Mouse (Mus musculus) CH12.LX (cell line): ENCODE measurements at regions not wholly inside any gene's neighbourhood (a gene's known extent, or its start where the extent isn't known, plus 50 kb on each side); places are given as distances from the start of the nearest gene placed in this dataset.

Experiments
- DNase-seq: peaks from one replicate; pipeline ENCODE4 v3.0.0-alpha.2; 2013; ENCODE audit errors: extremely low read depth
- H3K27ac ChIP-seq: 2 replicates; pipeline ENCODE4 v1.5.1; 2012; ENCODE audit warnings: low read depth, mild to moderate bottlenecking, control low read depth, moderate library complexity; ENCODE audit not compliant: insufficient read depth
- H3K27me3 ChIP-seq: replicated peaks from 2 replicates; pipeline ENCODE3; 2012; ENCODE audit warnings: inconsistent platforms
- H3K36me3 ChIP-seq, 2 experiments: replicated peaks in 1 of 2; 2 replicates each; pipeline versions ENCODE3 to v1.6.1; 2012; ENCODE audit warnings: inconsistent platforms in 1 of 2, low read length in 1 of 2, mild to moderate bottlenecking in 1 of 2, mixed read lengths in 1 of 2, moderate library complexity in 1 of 2; ENCODE audit not compliant: control insufficient read depth in 1 of 2, insufficient read depth in 1 of 2
- H3K4me1 ChIP-seq, 2 experiments: 2 replicates each; pipeline ENCODE4 v1.6.1; 2012; ENCODE audit warnings: inconsistent platforms in 1 of 2, moderate library complexity in 1 of 2; ENCODE audit not compliant: insufficient read depth in 2 of 2, control insufficient read depth in 1 of 2
- H3K4me2 ChIP-seq: 2 replicates; pipeline ENCODE4 v1.6.1; 2012; ENCODE audit warnings: low read depth, mild to moderate bottlenecking, control low read depth; ENCODE audit not compliant: poor library complexity, insufficient read depth, severe bottlenecking
- H3K4me3 ChIP-seq, 3 experiments: fragments of 150-350 bp in 1 of 3; sonication (generic) in 1 of 3; replicated peaks in 1 of 3; 2 replicates each; pipeline versions ENCODE3 to v1.5.1; 2011 to 2012; ENCODE audit warnings: low read depth in 2 of 3, low read length in 2 of 3, mild to moderate bottlenecking in 2 of 3, moderate library complexity in 2 of 3, control low read depth in 1 of 3, improper control_type of control experiment in 1 of 3, inconsistent platforms in 1 of 3, mixed read lengths in 1 of 3; ENCODE audit not compliant: poor library complexity in 1 of 3
- H3K79me2 ChIP-seq: replicated peaks from 2 replicates; pipeline ENCODE4 v1.6.1; 2012; ENCODE audit warnings: mild to moderate bottlenecking, moderate library complexity; ENCODE audit not compliant: control insufficient read depth, poor library complexity, insufficient read depth, severe bottlenecking; ENCODE audit errors: extremely low read depth
- H3K9ac ChIP-seq: 2 replicates; pipeline ENCODE4 v1.6.1; 2012; ENCODE audit warnings: low read depth, mild to moderate bottlenecking, control low read depth, moderate library complexity; ENCODE audit not compliant: insufficient read depth
- H3K9me3 ChIP-seq: replicated peaks from 2 replicates; pipeline ENCODE3; 2012; ENCODE audit warnings: low read length, inconsistent platforms, mixed read lengths
- CHD1 ChIP-seq: IDR thresholded peaks from 2 replicates; pipeline ENCODE4 v1.6.1; 2012; ENCODE audit warnings: low read depth, low read length, improper control_type of control experiment, inconsistent platforms
- CHD2 ChIP-seq: IDR thresholded peaks from 2 replicates; pipeline ENCODE4 v1.6.1; 2011; ENCODE audit warnings: low read length, improper control_type of control experiment
- GABPA ChIP-seq: IDR thresholded peaks from 2 replicates; pipeline ENCODE4 v1.6.1; 2012; ENCODE audit warnings: low read depth, low read length, improper control_type of control experiment, inconsistent platforms; ENCODE audit not compliant: insufficient replicate concordance
- HCFC1 ChIP-seq: IDR thresholded peaks from 2 replicates; pipeline ENCODE4 v1.6.1; 2012; ENCODE audit warnings: low read depth, mild to moderate bottlenecking, inconsistent platforms, low read length, improper control_type of control experiment
- MYC ChIP-seq: IDR thresholded peaks from 2 replicates; pipeline ENCODE4 v1.6.1; 2011; ENCODE audit warnings: low read depth, mild to moderate bottlenecking, improper control_type of control experiment, low read length
- NELFE ChIP-seq: IDR thresholded peaks from 2 replicates; pipeline ENCODE4 v1.6.1; 2011; ENCODE audit warnings: low read depth, low read length, improper control_type of control experiment
- PAX5 ChIP-seq: IDR thresholded peaks from 2 replicates; pipeline ENCODE4 v1.6.1; 2012; ENCODE audit warnings: low read length, inconsistent platforms, mixed read lengths
- RAD21 ChIP-seq: IDR thresholded peaks from 2 replicates; pipeline ENCODE4 v1.6.1; 2011; ENCODE audit warnings: low read depth, mild to moderate bottlenecking, low read length, improper control_type of control experiment, moderate library complexity
- SIN3A ChIP-seq: IDR thresholded peaks from 2 replicates; pipeline ENCODE4 v1.6.1; 2012; ENCODE audit warnings: low read length, improper control_type of control experiment, inconsistent platforms
- SMC3 ChIP-seq: IDR thresholded peaks from 2 replicates; pipeline ENCODE4 v1.6.1; 2011; ENCODE audit warnings: low read depth, low read length, improper control_type of control experiment
- USF1 ChIP-seq: IDR thresholded peaks from 2 replicates; pipeline ENCODE4 v1.6.1; 2014; ENCODE audit warnings: low read depth, mild to moderate bottlenecking, inconsistent platforms, low read length, improper control_type of control experiment
- ZNF384 ChIP-seq: IDR thresholded peaks from 2 replicates; pipeline ENCODE4 v1.6.1; 2012; ENCODE audit warnings: low read depth, low read length, improper control_type of control experiment, inconsistent platforms
- dilution Hi-C: fragments of 300-500 bp; cut with MboI; formaldehyde crosslinking; loops from 2 replicates; pipeline ENCODE4 v1.14.3; 2020; ENCODE audit warnings: low sequenced_read_pairs; ENCODE audit not compliant: extremely low pct_unique_long_range_greater_than_20kb, extremely low pct_ligation_motif_present
- in situ Hi-C: fragments of 300-500 bp; cut with MboI; formaldehyde crosslinking; loops from 3 replicates; pipeline ENCODE4 v1.14.3; 2019; ENCODE audit warnings: low sequenced_read_pairs, low pct_ligation_motif_present, low pct_unique_long_range_greater_than_20kb, mixed read lengths

DNA sequence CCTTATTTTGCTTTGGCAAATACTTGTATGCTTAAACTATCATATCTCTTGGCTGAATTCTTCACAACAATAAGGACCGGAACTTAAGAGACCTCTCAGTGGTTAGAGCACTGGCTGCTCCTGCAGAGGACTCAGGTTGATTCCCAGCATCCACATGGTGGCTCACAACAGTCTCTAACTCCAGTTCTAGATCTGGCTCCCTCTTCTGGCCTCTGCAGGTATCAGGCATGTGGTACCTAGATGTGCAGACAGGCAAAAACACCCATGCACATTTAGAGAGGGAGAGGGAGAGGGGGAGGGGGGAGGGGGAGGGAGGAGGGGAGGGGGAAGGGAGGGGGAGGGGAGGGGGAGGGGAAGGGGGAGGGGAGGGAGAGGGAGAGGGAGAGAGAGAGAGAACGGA, 80.0 kb upstream of the Sfswap start:
- Histone ChIP-seq H3K27me3 (peaks cover 2% of the 10 kb centered on the region), H3K36me3 (no peaks in the 10 kb centered on the region), H3K9ac (no peak overlapping the region), H3K4me3 (no peak overlapping the region), H3K27ac (no peak overlapping the region), H3K79me2 (no peaks in the 10 kb centered on the region), H3K4me2 (no peak overlapping the region), H3K4me1 (no peaks in the 10 kb centered on the region; a peak in 1 of 4 replicates), H3K9me3 (peaks cover 13% of the 10 kb centered on the region)
- in situ Hi-C loops (no loop called here), dilution Hi-C loops (no loop called here)
- TF ChIP-seq USF1, result no peak
- no peak for TF ChIP-seq PAX5
- no peak for TF ChIP-seq CHD1
- TF ChIP-seq RAD21, result no peak
- no peak for TF ChIP-seq NELFE
- TF ChIP-seq CHD2, result no peak
- no peak for TF ChIP-seq GABPA
- TF ChIP-seq SMC3, result no peak
- no peak for TF ChIP-seq HCFC1
- no peak for TF ChIP-seq MYC
- no peak for DNase-seq

- in situ Hi-C loops (no loop called here), dilution Hi-C loops (no loop called here)
- H3K27me3 ChIP-seq, result peaks cover 3% of the 10 kb centered on the region
- no peak for DNase-seq
- no peak overlapping the region for H3K4me2 ChIP-seq
- H3K4me3 ChIP-seq, result no peak overlapping the region
- no peaks in the 10 kb centered on the region; a peak in 1 of 4 replicates for H3K4me1 ChIP-seq
- H3K79me2 ChIP-seq, result no peaks in the 10 kb centered on the region
- H3K9ac ChIP-seq, result no peak overlapping the region
- H3K36me3 ChIP-seq, result no peaks in the 10 kb centered on the region
- TF ChIP-seq SIN3A (no peak), ZNF384 (no peak), GABPA (no peak)
- H3K9me3 ChIP-seq, result peaks cover 1% of the 10 kb centered on the region
- no peak overlapping the region for H3K27ac ChIP-seq
Observed at GRCm38 (mm10) chr5:129429897-129430296, 71.1 kb upstream of the Sfswap start.

GRCm38 (mm10) chr5:129430330-129430729, 70.7 kb upstream of the Sfswap start:
- no peak for DNase-seq
- Histone ChIP-seq H3K27ac (no peak overlapping the region), H3K36me3 (no peaks in the 10 kb centered on the region), H3K9me3 (no peaks in the 10 kb centered on the region), H3K4me1 (no peaks in the 10 kb centered on the region; a peak in 1 of 4 replicates), H3K9ac (no peak overlapping the region), H3K4me3 (no peak overlapping the region), H3K79me2 (no peaks in the 10 kb centered on the region), H3K4me2 (no peak overlapping the region), H3K27me3 (peaks cover 3% of the 10 kb centered on the region)
- in situ Hi-C loops, result no loop called here
- dilution Hi-C loops, result no loop called here
- TF ChIP-seq GABPA (no peak), PAX5 (no peak), HCFC1 (no peak)
